Mouse (Mus musculus) NIH3T3 (cell line): ENCODE measurements around the gene Zfp991.
"Not testable (repeated sequence)": the region's sequence is repeated elsewhere in the genome, so short reads cannot be mapped to it uniquely, and the experiment has no call there.

Experiments used
- DNase-seq: peaks from one replicate; pipeline ENCODE4 v3.0.0-alpha.2; 2012; ENCODE audit warnings: low read depth

The Zfp991 gene

DNA sequence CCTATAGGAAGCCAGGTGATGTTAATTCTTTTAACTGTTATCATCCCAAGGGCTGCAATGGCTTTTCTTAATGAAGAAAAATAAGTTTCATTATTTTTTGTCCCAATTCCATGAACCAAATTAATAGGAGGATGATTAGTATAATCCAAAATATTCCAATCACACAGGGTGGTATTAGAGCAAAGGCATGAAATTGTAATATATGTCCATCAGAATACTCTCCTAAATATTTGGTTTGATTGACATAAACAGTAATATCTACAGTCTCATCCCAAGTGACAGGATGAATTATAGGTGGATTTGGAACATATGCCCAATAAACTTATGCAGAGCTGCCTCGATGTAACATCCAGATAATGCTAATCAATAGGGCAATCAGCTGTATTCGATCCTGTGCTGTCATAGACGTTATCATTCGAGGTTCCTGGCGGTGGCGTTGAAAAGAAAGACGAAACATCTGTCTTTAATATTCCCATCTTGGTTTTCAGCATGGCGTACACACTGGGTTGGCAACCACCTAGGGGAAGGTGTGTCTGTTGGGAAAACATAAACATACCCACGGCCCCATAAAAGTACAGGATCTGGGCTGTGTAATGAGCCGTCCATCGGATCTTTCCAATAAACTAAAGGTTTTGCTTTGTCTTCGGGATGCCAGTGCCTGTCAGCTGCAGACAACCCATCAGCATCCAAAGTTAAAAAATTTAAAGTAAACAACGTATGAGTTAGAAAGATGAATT lies 50.3 kb downstream of the Zfp991 start:
- not testable (repeated sequence) for DNase-seq

DNA sequence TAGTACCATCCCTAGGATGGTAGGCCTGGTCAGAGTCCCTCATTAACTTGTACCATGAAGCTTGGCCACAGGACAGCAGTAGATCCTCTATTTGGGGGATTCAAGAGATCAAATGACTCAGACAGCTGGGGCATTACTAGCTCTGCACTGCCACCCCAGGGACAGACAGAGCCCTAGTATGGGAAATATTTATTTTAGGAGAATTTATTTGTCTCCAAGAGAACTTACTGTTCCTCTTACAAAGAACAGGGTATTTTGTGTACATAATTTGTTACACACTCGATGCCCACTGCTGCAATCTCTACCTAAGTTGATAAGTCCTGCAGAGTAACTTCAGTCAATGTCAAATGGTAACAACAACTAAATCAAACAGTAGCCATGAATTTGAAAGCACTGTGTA lies 55.0 kb downstream of the Zfp991 start:
- DNase-seq = not testable (repeated sequence)

DNA sequence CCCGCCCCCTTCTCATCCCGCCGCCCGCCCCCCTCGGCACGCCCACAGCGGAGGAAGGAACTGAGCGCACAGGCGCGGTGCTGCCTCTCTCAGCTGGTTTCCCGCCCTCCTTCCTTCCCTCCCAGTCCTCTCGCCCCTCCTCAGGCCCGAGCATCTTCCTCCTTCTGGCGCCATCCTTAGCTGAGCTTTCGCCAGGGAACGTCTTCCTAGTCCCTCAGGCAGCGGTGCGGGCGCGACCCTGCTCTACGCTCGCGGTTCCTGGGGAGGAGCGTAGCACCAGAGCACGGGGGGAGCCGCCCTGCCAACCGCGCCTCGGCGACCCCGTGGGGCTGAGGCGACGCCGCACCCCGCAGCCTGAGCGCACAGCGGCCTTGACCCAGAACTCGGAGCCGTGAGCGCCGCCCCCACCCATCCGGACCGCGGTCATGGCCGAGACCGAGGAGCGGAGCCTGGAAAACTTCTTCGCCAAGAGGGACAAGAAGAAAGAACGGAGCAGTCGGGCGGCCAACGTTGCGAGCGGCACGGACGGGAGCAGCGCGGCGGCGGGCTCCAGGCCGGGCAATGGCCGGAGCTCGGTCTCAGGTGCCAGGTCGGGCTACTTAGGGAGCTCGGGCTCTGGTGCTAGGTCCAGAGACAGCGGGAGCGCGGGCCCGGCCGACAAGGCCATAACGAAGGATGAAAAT lies 55.6 kb downstream of the Zfp991 start:
- not testable (repeated sequence) for DNase-seq

DNA sequence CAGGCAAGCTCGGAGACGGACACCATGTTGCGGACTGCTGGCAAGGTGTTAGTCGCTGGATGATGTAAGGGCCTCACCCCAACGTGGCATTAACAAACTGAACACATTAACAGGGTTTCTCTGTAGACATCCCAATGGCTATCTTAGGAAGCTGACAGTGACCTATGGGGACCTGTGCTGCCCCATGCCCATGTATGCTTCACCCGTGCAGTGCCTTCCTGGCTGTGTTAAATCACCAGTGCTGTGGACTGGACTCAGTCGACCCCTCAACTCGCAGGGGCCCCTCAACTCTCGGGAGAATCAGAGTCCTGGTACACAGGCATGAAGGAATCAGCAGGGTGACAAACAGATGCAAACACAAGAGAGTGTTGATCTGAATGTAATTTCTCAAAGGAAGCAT lies 63.3 kb downstream of the Zfp991 start:
- DNase-seq = not testable (repeated sequence)

DNA sequence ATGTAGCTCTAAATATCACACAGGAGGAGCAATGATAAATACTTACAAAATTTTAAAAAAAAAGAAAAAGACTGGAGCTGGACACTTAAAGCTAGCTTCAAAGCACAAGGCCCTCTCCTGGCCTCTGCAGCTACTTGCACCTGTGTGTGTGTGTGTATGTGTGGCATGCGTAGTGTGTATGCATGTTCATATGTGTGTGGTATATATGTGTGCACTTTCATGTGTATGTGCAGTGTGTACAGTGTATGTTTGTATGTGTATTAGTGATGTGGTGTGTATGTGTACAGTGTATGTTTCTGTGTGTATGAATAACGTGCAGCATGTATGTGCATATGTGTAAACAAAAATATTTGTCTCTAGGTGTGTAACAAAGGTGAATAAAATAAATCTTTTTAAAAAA lies 65.4 kb downstream of the Zfp991 start:
- not testable (repeated sequence) for DNase-seq

GRCm38 (mm10) chr4:147199055-147199750 lies 67.4 kb downstream of the Zfp991 start:
- DNase-seq = not testable (repeated sequence)

- DNase-seq = not testable (repeated sequence)
Measured at GRCm38 (mm10) chr4:147201920-147202660, 70.3 kb downstream of the Zfp991 start.

DNA sequence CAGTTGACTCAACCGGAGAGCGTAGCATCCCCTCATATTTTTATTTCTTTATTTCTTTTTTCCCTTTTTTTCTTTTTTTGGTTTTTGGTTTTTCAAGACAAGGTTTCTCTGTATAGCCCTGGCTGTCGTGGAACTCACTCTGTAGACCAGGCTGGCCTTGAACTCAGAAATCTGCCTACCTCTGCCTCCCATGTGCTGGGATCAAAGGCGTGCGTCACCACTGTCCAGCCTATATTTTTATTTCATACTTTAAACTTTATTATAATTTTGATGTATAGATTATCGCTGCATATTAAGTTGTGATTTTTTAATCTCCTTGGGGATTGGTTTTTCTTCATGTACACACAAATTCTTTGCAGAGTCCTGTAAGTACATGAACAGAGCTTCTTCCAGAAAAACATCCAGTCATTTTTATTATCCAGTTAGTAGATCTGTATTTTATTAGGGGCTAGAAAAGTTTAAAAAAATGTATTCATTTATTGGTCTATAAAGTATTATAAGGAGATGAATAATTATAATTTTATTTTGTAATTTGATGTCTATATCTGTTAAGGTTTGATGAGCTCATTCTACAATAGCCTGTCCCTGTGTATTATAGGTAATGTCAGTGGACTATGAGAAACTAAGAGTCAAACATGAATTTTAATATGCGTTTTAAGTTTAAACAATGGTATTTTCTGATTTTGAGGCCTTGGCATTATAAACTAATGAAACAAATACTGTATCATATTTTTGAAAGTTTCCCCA lies 80.5 kb downstream of the Zfp991 start:
- not testable (repeated sequence) for DNase-seq

DNA sequence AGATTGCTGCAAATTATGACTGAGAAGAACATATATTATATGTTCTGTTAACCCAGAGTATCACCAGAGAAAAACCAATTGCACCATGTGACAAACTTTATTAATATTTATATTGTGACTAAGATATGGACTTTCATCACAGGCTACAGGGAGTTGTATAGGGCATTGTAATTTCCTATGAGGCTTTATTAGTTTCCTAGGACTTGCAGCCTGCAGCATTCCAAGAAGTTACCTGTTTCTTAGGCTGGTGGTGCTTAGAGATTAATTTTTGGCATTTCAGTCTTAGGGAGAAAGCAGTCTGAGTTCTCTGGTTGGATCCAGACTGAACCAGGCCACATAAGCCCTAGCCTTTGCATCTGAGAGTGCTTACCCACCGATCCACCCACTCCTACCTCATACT lies 82.4 kb downstream of the Zfp991 start:
- DNase-seq = not testable (repeated sequence)

DNA sequence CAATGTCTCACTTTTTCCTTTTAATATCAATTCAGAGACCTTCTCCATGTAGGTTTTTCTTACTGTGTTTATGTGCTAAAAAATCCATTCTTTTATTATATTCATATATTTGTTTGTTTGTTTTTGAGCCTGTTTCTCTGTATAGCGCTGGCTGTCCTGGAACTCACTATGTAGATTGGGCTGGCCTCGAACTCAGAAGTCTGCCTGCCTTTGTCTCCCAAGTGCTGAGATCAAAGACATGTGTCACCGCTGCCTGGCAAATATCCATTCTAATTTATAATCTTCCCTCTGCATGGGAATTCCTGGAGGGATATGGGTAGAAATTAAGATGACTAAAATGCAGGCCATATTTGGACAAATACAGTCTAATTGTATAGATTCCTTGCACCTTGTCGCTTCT lies 85.8 kb downstream of the Zfp991 start:
- not testable (repeated sequence) for DNase-seq

- DNase-seq = not testable (repeated sequence)
Measured at GRCm38 (mm10) chr4:147219319-147220070, 87.7 kb downstream of the Zfp991 start.

- DNase-seq = not testable (repeated sequence)
Measured at GRCm38 (mm10) chr4:147220226-147220625, 88.4 kb downstream of the Zfp991 start.

- not testable (repeated sequence) for DNase-seq
Measured at GRCm38 (mm10) chr4:147222021-147222420, 90.2 kb downstream of the Zfp991 start.

GRCm38 (mm10) chr4:147223778-147224435 lies 92.1 kb downstream of the Zfp991 start:
- DNase-seq = not testable (repeated sequence)

GRCm38 (mm10) chr4:147225616-147226015 lies 93.8 kb downstream of the Zfp991 start:
- not testable (repeated sequence) for DNase-seq

DNA sequence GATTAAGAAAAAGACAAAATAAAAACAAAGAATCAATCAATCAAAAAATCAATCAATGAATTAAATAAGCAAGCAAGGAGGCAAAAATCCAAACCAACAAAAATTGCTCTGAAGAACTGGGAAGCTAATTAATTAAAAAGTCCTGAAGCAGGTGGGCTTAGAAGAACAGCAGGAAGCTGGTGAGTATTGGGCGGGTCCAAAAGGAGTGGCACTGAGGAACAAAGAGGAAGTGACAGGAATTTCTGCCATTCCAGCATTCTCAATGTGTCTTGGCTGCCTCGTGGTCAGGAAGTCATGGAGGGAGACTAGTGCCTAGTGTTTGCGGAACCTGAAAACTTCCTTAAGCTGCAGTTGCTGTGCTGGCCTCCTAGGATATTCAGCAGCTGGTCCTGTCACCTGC lies 98.2 kb downstream of the Zfp991 start:
- DNase-seq = not testable (repeated sequence)
